Mouse (Mus musculus) ovary, adult 18-20 months (tissue): ENCODE data around the gene Lgals8.

Experiments
- DNase-seq: peaks from one replicate; pipeline ENCODE4 v3.0.0; 2022; ENCODE audit warnings: low spot score, mixed read lengths

Lgals8 gene

DNA sequence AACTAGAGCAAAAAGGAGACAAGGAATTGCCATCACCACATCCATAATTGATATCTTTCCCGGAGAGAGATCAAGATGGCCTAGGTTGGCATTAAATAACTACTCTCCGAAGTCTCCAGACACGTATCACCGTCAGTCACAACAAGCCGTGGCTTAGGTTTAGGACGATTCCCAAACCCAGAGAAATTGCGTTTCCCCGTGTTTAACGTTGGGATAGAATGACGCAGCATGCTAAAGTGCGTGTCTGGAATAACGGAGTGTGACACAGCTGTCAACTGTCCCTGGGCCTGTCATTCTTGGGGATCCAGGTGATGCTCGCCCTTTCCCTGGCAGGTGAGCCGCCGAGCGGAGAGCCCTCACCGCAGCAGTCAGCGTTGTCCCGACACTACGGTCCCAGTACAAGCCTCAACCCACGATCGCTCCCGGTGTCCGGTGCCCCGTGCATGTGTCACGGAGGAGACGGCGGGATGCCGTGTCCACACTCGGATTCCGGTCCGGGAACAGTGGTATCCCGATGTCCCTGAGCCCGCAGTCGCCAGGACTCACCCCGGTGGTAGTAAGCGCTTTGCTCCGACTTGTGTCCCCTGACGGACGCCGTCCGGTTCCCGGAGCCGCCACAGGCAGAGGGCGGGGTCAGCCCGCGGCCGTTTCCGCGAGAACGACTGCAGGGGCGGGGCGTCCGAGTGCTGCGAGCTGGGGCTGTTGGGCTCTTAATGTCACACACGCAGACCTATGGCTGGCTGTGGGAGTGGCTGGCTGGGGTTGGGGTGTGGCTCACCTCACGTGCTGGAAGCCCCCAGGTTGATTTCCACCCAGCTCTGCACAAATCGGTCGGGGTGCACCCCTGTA lies 3.6 kb downstream of the Lgals8 start:
- peak; percentile 90 for DNase-seq

DNA sequence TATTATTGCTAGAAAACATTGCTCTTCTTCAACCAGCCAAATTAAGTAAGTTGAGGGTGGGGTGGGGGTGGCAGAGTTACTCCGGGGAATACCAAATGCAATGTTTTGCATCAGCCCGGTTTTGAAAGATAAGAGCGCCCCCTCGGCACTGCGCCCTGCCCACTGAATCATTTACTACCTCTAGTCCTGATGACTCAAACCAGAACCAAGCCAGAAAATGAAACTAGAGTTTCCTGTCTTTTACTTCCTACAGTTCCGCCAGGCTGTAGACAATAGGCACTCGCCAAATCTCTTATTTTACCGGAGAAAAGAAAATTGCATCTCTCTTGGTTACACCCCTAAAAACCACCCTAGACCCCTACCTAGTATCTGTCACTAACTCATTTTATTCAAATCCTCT lies 4.3 kb downstream of the Lgals8 start:
- DNase-seq, result peak; percentile 31

DNA sequence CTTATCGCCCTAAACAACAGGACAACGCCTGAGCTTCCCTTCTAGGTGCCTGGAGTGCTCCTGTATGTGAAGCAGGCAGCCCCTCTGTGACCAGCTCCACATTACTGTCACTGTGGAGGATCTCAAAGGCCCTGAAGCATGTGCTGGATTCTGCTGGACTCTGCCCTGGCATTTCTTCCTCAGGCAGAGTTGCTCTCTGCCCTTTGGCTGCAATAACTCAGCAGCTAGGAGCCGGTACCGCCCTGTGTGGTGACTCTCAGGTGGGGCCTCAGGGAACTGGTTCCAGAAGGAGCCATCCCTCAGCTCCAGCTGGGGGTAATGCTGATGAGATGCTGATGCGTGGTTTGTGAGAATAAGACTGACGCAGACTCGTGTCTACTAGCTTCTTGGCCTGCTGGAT lies 8.0 kb downstream of the Lgals8 start:
- no peak for DNase-seq

DNA sequence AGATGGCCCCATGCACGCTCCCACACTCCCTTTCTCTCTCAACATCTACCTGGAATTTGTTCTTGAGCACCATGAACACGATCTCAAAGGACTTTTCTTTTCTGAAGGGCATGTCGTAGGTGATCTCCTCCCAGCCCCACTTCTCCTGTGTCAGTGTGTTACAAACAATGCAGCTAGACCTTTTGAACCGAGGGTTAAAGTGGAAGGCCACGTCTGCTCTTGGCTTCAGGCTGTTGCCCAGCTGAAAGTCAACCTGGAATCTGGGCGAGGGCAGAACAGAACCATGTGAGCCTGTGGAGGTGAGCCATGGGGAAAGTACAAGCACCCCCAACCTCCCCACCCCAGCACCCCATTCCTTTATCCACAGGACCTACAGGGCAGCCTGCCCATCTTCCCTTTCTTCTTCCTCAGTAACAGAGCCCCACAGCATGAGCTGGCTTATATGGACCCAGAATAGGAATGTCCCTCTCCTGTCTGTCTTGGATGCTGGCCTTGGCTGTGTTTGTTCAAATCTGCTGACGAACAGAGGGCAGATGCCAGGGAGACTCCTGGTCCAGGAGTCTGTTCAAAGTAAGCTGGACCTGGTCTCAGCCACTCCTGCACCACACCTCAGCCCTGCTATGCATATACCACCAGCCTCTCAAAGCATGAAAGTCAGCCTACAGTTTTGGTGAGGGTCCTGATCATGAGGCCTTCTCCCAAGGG lies 9.9 kb downstream of the Lgals8 start:
- no peak for DNase-seq

DNA sequence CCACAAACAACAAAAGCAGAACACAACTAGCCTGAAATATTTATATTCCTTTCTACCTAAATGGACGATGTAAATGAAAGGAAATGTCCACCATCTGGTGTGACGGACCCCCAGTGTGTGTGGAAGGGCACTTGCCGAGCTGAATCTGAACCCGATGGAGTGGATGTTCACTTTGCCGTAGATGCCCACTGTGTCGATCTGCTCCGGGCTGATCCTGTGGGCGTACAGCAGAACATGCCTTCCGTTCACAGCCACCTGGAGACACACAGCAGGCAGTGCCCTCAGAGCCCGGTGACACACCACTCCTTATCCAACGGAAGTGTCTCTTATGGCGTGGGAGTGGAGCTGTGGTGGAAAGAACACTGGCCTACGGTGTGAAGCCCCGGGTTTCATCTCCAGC lies 11.6 kb downstream of the Lgals8 start:
- DNase-seq, result no peak

DNA sequence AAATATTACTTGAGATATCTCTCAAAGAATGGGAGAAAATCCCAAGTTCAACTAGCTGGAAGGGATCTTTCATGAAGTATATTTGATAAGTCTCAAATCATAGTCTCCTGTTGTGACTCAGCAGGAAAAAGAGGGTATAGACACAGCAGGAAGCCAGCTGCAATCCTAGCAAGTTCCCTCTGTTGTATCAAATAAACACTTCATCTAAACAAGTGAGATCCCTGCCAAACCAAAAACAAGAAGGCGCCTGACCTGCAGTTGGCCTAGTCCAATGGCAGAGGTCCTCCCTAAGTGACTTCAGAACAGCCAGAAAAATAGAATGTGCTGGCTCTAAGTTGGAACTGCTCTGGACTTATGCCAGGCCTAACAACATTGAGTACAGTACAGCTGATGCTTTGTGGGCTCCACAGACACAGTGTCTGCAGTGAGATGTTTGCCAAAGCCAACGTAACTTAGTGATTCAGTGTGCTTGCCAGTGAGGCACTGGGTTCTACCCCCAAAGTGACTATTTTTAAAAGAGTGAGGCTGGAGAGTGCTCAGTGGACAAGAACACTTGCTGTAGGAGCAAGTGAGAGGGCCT lies 22.6 kb downstream of the Lgals8 start:
- DNase-seq, result peak; percentile 27

DNA sequence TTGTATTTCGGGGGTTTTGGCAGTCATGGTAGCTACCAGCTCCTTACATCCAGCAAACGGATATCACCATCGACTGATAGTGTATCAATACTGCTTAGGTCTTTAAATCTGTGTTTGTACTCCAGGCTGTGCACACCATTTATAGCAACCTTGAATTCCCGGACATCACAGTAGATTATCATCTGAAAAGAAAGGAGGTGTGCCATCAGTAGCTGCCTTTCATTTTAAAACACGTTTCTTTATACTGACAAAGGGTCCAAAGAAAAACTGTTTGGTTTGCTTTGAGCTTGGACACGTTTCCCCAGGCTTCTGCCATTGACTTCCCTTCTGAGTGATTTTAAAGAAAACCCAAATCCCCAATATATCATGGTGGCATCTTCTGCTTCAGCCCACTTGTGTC lies 23.9 kb downstream of the Lgals8 start:
- DNase-seq, result no peak

DNA sequence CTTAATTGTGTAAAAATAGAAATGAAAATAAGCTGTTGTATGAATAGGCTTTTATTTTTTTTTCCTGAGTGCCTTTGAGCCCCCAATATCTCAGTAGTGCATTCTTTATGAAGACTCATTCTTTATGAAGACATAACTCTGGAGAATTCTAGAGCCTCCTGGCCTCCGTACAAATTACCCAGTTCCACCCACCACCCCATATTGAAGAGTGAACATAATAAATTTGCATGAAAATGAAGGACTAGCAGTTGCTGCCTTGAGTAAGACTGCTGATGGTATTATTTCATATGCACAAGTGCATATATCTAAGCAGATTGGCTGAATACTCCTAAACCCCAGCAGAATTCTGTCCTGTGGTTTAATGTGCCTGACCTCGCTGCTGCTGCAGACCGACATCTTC lies 25.2 kb downstream of the Lgals8 start:
- no peak for DNase-seq

DNA sequence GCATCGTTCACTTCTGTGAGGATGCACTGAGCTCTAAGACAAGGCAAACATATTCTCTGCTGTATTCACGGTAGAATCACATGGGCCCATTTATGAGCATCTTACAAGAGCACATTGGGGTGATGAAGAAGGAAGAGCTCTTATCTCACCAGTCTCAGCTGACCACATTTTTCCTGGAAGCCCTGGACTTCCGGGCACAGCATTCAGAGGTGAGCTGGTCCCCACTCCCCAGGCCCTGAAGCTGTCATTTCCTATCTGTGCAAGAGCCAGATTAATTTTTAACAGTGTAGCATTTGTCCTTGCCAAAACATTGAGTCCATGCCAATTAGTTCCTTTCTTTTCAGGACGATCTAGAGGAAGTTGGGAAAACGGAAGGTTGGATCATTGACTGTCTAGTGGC lies 30.9 kb downstream of the Lgals8 start:
- no peak for DNase-seq

DNA sequence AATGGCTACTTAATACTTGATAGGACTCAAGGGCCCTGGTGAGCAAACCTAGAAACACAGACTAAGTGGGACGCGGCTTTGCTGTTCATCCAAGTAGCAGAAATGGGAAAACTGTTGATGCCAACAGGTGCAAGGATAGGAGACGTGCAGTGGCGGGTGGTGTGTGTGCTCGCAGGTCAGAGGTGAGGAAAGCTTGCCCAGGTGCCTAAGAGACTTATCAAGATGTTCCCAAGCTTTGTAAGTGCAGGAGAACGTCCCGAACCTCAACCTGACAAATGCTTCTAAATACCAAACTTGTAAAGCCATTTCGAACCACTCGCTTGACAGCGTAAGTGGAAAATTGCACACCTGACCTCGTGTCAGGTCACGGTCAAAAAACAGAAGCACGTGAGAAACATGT lies 36.2 kb downstream of the Lgals8 start:
- no peak for DNase-seq

DNA sequence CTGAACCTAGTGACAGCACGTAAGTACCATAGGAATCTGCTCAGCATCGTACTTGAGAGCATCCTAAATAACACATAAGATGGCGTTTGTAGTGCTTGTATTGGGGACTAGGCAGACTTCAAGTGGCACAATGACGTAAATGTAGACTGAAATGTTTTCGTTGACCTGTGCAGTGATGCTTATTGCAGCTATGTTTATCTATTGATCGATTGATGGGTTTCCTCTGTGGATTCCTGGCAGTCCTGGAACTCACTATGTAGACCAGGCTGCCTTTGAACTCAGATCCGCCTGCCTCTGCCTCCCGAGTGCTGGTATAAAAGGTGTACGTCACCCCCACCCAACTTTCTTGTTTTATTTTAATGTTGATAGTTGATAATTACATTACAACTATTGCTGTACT lies 44.1 kb downstream of the Lgals8 start:
- no peak for DNase-seq

DNA sequence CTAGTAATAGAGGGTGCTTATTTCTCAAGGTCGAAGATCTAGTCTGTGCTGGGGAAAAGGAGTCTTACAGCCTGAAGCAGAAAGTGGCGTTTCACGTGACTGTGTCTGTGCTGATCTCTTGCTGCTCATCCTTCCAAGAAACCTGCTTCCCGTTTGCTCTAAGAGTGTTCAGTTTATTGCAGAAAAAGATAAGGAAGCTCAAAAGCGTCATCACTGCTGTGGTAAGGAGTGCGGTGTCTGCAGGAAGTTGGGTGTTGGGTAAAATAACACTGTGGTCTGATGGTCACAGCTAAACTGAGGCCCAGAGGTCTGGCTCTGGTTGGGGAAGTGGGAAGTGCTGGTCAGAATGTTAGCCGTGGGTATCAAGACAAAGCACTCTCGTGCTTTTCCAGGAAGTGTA lies 52.7 kb downstream of the Lgals8 start:
- no peak for DNase-seq

DNA sequence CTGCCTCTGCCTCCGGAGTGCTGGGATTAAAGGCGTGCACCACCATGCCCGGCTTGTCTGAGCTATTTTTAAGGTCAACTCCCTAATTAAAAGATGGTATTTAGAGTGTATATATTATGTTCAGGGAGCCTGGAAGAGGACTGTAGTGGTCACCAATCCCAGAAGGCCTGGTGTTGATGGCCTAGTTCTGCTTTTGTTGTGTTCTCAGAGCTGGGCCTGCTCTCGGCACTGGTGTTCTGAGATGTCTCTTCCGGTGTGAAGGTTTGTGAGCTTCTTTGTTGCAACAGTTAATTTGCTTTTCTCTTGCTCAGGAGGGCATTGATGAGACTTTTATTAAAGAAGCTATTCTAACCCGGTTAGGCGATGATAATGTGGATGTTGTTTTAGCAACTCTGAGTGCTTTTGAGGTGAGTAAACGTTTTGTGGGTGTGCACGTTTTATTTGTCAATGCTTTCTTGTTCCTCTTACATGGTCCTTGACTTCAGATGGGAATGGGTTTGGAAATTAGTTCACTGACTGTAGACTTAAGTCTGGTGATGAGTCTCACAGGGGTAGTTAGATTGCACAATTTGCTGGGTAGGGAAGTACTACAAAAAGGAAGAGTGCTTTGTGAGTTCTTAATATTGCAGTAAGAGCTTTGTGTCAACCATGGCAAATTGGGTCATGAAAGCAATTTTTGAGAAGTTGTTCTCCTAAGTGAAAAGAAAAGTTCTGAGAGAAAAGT lies 56.2 kb downstream of the Lgals8 start:
- DNase-seq, result no peak

DNA sequence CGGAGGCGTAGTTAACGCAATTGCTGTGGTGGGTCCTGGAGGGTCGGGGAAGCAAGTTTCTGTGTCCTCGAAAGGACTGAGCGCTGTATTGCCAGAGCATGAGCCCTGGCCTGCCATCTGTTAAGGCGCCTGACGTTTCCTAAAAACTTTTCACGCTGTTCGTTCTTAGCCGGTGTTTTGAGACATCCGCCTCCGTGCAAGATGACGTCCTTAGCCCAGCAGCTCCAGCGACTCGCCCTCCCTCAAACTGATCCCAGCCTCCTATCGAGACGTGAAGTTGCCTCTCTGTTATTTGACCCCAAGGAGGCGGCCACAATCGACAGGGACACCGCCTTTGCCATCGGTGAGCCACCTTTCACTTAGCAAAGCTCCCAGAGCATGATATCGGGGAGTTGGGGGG lies 69.2 kb downstream of the Lgals8 start:
- no peak for DNase-seq

DNA sequence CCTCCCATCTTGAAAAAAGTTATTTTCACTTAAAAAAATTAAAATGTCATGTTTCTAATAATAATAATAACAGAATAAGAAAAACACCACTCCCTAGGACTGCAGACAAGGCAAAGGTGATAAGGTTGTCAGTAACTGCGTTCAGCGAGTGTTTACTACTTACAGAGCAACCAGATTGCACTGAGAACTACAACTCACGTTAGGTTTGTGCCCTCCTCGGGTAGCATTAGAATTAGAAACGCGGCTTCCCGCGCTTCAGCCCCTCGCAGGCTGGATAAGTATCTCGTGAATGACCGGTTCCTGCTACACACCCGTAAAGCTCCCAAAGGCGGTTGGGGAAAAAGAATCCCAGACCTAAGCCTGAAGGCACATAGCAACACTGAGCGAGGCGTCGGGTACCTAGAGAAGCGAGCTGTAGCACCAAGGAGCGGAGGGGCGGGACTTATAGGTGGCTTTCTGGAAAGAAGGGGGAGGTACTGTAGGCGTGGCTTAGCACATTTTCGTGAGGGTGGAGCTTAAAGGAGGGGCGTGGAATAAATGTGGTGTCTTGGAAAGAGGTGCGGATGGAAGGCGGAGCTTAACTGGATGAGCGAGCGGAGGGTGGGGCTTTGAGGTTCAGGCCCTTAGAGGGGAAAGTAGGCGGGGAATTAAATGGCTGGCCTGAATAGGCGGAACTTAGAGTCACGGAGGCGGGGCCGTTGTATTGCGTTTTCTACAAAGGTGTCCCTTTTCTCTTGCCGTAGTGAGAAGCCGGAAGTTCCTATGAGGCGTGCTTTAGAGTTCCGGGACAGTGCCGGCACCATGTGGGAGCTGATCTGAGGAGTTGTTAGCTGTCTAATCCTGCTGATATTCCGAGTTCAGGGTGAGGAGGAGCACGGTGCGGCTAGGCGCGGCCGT lies 69.9 kb downstream of the Lgals8 start, which contains the start of gene Heatr1:
Heatr1 (plus strand) TSS at position 419 of the 897 bp plus-strand sequence.
- peak; percentile 95 for DNase-seq
